Mouse (Mus musculus) gastrocnemius, postnatal 4 days (tissue): ENCODE results near the gene Zbtb17. TPM values are rescaled to one million over a fixed set of nuclear protein-coding genes. Genes with fewer than 3 reads are reported as not detected.

Experiments
- DNase-seq, 2 experiments: peaks; one replicate each; pipeline ENCODE4 v3.0.0; 2021 to 2022; ENCODE audit warnings: low spot score in 2 of 2, mixed read lengths in 2 of 2
- total RNA-seq, 2 experiments: library from RNA; stranded (reverse); gene quantifications; 2 replicates each; pipeline ENCODE4 v1.2.3; 2021

The Zbtb17 gene
- total RNA-seq, 2 experiments from 2014 or later, result 19.9 to 21.2 TPM

DNA sequence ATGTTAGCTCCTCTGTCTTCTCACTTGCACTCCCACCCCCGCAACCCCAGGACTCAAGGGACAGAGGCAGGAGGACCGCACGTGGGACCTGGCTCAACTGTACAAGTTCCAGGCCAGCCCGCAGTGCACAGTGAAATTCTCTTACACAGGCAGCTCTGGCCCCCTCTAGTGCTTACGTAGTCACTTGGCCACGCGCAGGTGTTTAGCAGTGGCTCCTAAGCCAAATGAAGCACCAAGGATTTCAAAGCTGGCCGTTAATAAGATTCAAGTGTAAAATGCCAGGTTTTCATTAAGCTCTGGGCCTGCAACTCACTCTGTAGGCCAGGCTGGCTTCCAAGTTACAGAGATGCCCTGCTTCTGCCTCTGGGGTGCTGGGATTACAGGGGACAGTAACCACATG is 35.0 kb downstream of the Zbtb17 start:
- DNase-seq, result peak in 1 of 2 experiments; percentile 25

DNA sequence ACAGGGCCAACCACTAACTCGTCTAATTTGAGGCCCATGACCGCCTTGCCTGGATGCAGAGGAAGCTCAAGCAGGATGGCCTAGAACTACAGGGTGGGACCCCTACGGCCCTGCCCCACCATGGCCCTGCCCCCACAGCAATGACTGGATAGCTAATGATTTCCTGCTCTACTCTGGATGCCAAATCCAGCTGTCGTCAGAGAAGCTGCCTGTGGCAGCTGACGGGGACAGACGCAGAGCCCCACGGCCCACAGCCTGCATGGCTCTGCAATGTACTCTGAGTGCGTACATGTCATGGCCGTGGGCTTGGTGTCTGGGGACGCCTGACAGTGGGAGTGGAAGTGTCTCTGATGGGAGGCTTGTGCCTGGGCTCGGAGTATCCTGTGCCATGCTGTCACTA is 39.6 kb downstream of the Zbtb17 start:
- DNase-seq, result no peak

- DNase-seq, result no peak
These were observed 43.1 kb downstream of the Zbtb17 start for GRCm38 (mm10) chr4:141487581-141487980.

GRCm38 (mm10) chr4:141488670-141489069 is 44.2 kb downstream of the Zbtb17 start:
- no peak for DNase-seq

GRCm38 (mm10) chr4:141500637-141501036 is 56.2 kb downstream of the Zbtb17 start:
- no peak for DNase-seq

- no peak for DNase-seq
These were observed 56.6 kb downstream of the Zbtb17 start for GRCm38 (mm10) chr4:141501058-141501457.

GRCm38 (mm10) chr4:141502723-141503122 is 58.3 kb downstream of the Zbtb17 start:
- DNase-seq, result no peak

- DNase-seq, result no peak
These were observed 60.0 kb downstream of the Zbtb17 start for GRCm38 (mm10) chr4:141504471-141504870.

GRCm38 (mm10) chr4:141505810-141506209 is 61.4 kb downstream of the Zbtb17 start:
- DNase-seq, result no peak

DNA sequence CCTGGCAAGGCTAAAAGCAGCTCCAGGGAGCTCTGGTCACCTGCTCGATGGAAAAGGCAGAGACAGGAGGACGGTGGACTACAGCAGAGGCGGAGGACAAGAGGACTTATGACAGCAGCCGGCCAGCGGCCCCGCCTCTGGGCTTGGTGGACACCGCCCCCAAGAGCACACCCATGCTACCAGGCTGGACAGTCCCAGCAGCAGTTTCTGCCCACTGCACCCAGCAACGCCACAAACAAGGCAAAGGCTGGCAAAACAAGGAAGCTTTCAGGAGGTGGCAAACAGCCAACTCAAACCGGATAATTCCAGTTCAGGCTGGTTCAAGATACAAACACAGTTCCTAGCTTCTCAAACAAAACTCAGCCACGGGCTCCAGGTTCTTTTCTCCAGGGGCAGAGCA is 61.9 kb downstream of the Zbtb17 start:
- peak; percentile 35 to 70 for DNase-seq

- peak in 1 of 2 experiments; percentile 39 for DNase-seq
These were observed 62.4 kb downstream of the Zbtb17 start for GRCm38 (mm10) chr4:141506893-141507292.

DNA sequence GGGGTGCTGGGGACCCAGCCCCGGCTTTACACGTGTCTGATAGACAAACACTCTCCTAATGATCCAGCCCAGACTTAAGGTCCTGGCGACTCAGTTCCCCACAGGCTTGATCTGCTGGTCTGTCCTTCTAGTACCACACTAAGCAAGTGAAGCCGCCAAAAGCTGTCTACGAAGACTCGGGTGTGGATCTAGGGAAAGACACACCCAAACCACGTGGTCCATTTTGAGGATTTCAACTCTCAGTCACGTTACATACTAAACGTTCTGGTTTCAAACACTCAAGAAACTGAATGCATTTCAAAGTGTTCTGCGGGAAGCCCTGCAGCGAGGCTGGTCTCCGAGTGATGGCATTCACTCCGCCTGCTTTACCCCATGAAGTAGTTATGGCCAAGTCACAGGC is 66.0 kb downstream of the Zbtb17 start:
- no peak for DNase-seq

DNA sequence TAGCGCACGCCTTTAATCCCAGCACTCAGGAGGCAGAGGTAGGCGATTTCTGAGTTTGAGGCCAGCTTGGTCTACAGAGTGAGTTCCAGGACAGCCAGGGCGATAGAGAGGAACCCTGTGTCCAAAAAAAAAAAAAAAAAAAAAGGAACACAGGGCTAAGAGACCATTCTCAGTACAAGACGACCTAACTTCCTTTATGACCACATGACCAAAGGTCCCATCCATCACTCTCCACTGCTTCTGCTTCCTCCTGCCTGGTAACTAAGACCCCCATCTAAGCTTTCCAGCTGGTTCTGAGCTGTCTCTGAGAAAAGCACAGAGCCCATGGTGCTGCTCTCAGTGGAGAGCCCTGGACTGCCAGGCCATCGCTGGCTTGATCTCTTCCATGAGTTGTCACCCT is 67.7 kb downstream of the Zbtb17 start:
- DNase-seq, result no peak

DNA sequence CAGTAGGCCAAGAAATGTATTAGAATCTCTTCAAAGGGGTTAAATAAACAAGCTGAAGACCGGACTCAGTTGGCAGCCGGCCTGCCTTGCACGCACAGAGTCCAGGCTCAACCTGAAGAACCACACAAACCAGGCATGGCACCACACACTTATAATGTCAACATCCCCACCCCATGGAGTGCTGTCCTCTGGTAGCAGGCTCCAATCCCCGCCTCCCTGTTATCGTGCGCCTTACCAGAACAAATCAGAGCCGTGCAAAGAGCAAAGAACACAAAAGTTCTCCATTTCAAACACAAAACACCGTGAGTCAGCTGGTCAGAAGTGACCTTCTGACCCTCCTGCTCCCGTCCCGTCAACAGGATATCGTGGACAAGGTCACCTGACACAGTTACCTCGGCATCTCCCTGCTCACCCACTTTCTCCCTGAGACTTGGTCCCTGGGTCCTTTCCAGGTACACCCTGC is 69.8 kb downstream of the Zbtb17 start:
- no peak for DNase-seq

Other genes starting within 250 kb of the Zbtb17 start
- 1 to 10 TPM; 1.1 to 1.3 TPM for gene Rsg1, start 230.7 kb upstream of the Zbtb17 start, total RNA-seq
- gene Arhgef19, start 205.2 kb upstream of the Zbtb17 start, total RNA-seq, result 1 to 10 TPM; 3.0 to 4.7 TPM
- gene Epha2, start 143.4 kb upstream of the Zbtb17 start, total RNA-seq, result 1 to 10 TPM; 3.7 to 4.7 TPM
- under 1 TPM in 1 of 2 experiments, not detected in 1; 0.25 TPM for gene Fam131c, start 76.4 kb upstream of the Zbtb17 start, total RNA-seq
- gene Clcnka, start 45.9 kb upstream of the Zbtb17 start, total RNA-seq, result 1 to 10 TPM; 1.6 to 2.6 TPM
- under 1 TPM; 0.34 to 0.88 TPM for gene Clcnkb, start 28.6 kb upstream of the Zbtb17 start, total RNA-seq
- 100 to 1,000 TPM; 154 to 183 TPM for gene Hspb7, start 23.9 kb upstream of the Zbtb17 start, total RNA-seq
- not detected for gene Srarp, start 8.5 kb upstream of the Zbtb17 start, total RNA-seq
- 10 to 100 TPM; 32.7 to 32.9 TPM for gene Spen, start 93.9 kb downstream of the Zbtb17 start, total RNA-seq
- gene Fblim1, start 161.4 kb downstream of the Zbtb17 start, total RNA-seq, result 10 to 100 TPM in 1 of 2 experiments, 1 to 10 TPM in 1; 7.4 to 10.6 TPM
- gene Tmem82, start 174.0 kb downstream of the Zbtb17 start, total RNA-seq, result 1 to 10 TPM; 3.5 to 4.3 TPM
- gene Slc25a34, start 179.2 kb downstream of the Zbtb17 start, total RNA-seq, result 10 to 100 TPM; 21.4 to 26.7 TPM
- 10 to 100 TPM; 32.9 to 35.5 TPM for gene Plekhm2, start 220.2 kb downstream of the Zbtb17 start, total RNA-seq
- 1 to 10 TPM; 3.6 to 5.1 TPM for gene Rsc1a1, start 240.9 kb downstream of the Zbtb17 start, total RNA-seq